Mouse (Mus musculus) layer of hippocampus, adult 2 months (tissue): ENCODE results near the gene Zrsr1. TPM values are rescaled to one million over a fixed set of nuclear protein-coding genes. Genes with fewer than 3 reads are reported as not detected.

Experiments used
- DNase-seq, 2 experiments: peaks; one replicate each; pipeline ENCODE4 v3.0.0; 2022; ENCODE audit warnings: low spot score in 2 of 2
- H3K27ac ChIP-seq: fragments of 200-600 bp; 2 replicates; pipeline ENCODE4 v1.8.1; 2022
- H3K4me3 ChIP-seq: fragments of 200-600 bp; 2 replicates; pipeline ENCODE4 v1.8.1; 2022; ENCODE audit warnings: mild to moderate bottlenecking
- CTCF ChIP-seq: fragments of 200-600 bp; conservative IDR thresholded peaks from 2 replicates; pipeline ENCODE4 v1.8.1; 2022; ENCODE audit warnings: antibody characterized with exemption, mild to moderate bottlenecking, moderate library complexity
- long read RNA-seq, 2 experiments: library from polyadenylated mRNA; stranded (forward); transcript quantifications; one replicate each; pipeline ENCODE4 v2.0.0; 2021; ENCODE audit warnings: borderline mapping rate in 2 of 2
- total RNA-seq, 2 experiments: library from RNA; stranded (reverse); gene quantifications; 2 replicates each; pipeline ENCODE4 v1.2.3; 2021

Gene Zrsr1
- 10 to 100 TPM; 67.3 to 67.9 TPM for total RNA-seq
- long read RNA-seq, experiment 1, full-length matches to known transcripts, result 47 of 47 reads
- long read RNA-seq, experiment 1, partial matches to known transcripts, result 0 of 47 reads
- long read RNA-seq, experiment 1, other reads (novel, unspliced or antisense), result 0 of 47 reads
- long read RNA-seq, experiment 2, full-length matches to known transcripts, result 67 of 67 reads
- long read RNA-seq, experiment 2, partial matches to known transcripts, result 0 of 67 reads
- long read RNA-seq, experiment 2, other reads (novel, unspliced or antisense), result 0 of 67 reads

DNA sequence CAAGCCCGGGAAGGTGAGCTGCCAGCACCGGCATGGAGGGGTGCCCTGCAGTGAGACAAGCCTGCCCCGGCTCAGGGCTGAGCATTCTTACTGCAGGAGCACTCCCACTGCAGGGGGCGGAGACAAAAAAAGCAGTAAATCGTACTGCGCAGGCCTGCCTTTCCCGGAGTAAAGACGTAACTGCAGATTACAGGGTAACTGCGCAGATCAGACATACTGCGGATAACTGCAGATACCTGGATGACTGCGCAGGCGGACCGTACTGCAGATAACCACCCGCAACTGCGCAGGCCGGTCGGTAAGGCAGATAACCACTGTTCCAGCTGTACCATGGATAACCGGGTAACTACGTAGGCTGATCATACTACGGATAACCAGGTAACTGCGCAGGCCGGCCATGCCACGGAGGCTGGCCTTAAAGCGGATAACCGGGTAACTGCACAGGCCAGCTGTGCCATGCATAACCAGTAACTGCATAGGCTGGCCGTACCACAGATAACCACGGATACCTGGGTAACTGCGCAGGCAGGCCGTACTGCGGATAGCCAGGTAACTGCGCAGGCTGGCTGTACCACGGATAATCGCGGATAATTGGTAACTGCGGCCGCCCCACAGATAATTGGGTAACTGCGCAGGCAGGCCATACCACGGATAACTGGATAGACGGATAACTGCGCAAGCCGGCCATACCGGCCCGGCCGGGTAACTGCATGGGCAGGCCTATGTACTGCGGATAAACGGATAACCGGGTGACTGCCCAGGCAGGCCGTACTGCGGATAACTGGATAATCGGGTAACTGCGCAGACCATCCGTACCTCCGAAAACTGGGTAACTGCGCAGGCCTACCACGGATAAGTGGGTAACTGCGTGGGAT is at the start of gene Zrsr1:
Zrsr1 (plus strand) TSS at position 171 of the 875 bp plus-strand sequence.
- Histone ChIP-seq H3K4me3 (peak within 1 kb of the TSS; percentile 75), H3K27ac (peak within 1 kb of the TSS; percentile 95)
- TF ChIP-seq CTCF, result no peak
- DNase-seq, result peak; percentile 63 to 77

DNA sequence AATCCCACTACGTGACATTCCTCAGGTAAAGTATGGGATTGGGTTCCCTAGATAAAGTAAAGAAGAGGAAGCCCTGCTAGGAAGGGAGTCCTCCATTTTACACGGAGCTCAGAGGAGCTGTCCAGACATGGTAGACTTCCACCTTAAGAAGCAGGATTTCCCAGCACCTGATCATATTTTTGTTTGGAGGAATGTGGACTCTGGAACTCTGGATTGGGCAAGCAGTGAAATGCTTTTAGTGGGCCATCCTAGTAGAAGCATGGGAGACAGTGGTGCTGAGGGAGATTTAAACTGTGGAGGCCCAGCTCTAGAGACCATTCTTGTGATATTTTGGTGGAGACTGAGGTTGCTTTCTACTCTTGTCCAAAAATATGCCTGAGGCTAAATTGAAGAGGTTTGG is 49.3 kb upstream of the Zrsr1 start:
- TF ChIP-seq CTCF, result no peak
- DNase-seq, result no peak
- Histone ChIP-seq H3K27ac (no peak overlapping the region), H3K4me3 (no peak overlapping the region)

DNA sequence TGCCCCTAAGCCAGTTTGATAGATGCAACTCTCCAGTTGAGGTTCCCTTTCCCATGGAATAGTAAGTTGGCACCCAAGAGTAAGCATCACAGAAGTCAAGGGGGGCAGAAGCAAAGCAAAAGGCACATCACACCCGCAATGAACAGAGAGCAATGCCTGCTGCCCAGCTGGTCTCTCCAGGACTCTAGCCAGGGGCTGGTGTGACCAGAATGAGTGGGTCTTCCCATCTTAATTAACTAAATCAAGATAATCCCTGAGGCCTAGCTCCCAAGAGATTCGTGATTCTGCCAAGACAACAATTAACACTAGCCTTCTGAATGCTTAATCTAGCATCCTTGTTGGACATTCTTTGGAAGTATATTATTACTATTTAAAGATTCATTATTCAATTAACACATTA is 48.2 kb upstream of the Zrsr1 start:
- Histone ChIP-seq H3K27ac (no peak overlapping the region), H3K4me3 (no peak overlapping the region)
- no peak for TF ChIP-seq CTCF
- DNase-seq, result no peak

DNA sequence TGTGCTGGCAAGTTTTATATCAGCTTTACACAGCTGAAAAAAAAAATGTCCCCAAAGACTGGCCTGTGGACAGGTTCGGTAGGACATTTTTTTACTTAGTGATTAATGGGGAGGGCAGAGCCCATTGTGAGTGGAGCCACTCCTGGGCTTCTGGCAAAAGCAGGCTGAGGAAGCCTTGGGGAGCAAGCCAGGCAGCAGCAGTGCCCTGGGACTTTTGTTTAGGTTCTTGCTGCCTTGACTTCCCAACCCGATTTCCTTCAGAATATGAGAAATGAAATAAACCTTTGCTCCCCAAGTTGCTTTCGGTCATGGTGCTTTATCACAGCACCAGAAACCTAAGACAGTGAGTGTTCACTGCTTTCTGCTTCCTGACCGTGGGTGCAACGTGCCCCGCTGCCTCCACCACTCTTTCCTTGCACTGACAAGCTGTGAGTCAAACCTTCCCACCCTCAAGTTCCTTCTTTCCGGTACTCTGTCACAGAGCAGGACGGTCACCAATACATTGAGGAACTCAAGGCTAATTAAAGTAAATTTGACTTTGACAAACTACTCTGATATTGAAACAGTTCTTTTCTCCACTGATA is 43.1 kb upstream of the Zrsr1 start:
- H3K4me3 ChIP-seq, result no peak overlapping the region
- no peak for TF ChIP-seq CTCF
- no peak for DNase-seq
- H3K27ac ChIP-seq, result no peak overlapping the region

DNA sequence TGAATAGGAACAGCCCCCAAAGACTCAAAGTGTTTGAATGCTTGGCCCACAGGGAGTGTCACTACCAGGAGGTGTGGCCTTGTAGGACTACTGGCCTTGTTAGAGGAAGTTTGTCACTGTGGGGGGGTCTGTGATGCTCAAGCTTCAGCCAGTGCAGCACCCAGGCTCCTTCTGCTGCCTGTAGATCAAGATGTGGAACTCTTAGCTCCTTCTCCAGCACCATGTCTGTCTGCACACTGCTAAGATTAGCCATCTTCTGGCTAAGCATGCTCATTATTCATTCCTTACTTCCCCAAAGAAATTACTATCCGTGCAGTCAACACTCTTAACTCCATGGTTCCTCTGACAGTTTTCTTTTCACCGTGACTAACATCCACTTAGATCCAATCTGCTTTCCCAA is 41.7 kb upstream of the Zrsr1 start:
- Histone ChIP-seq H3K4me3 (no peak overlapping the region), H3K27ac (no peak overlapping the region)
- TF ChIP-seq CTCF, result no peak
- DNase-seq, result no peak

DNA sequence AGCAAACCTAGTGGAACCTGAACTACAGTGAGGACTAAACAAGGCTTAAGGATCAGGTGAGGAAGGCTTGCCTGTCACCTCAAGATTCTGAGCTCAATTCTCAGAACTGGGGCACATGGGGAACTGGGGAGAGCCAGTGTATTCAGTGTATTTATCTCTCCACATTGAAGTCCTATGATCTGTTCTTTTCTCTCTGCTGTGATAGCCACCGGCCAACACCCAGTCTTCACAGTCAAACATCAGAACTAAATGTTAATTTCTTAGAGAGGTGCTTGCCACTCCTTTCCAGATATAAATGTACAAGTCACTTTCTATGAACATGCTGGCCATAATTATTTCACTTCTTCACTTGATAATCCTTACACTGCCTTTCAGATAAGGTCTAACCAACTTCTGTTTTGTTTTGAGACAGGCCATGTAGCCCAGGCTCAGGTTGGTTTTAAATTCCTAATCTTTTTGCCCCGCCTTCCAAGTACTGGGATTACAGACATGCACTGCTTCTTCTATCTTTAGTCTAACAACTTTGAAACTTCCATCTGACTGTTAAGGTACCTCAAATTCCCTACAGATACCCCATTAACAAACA is 40.4 kb upstream of the Zrsr1 start:
- Histone ChIP-seq H3K4me3 (no peak overlapping the region), H3K27ac (no peak overlapping the region)
- TF ChIP-seq CTCF, result no peak
- DNase-seq, result no peak

DNA sequence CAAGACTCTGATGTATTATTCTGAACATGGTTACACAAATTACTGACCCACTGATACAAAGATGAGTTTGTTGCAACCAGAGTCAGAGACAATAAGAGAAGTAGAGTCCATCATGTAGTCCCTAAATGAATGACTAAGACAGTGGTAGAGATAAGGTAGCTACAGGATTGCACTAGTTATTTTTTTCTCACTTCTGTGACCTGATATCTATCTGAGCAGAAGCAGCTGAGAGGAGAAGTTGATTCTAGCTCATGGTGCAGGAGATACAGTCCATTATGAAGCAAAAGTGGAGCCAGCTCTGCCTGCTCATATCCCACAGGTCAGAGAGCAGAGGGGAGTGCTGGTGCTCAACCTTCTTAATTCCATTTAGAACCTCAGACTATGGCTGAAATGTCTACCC is 39.6 kb upstream of the Zrsr1 start:
- H3K27ac ChIP-seq, result no peak overlapping the region
- no peak for DNase-seq
- H3K4me3 ChIP-seq, result no peak overlapping the region
- TF ChIP-seq CTCF, result no peak

DNA sequence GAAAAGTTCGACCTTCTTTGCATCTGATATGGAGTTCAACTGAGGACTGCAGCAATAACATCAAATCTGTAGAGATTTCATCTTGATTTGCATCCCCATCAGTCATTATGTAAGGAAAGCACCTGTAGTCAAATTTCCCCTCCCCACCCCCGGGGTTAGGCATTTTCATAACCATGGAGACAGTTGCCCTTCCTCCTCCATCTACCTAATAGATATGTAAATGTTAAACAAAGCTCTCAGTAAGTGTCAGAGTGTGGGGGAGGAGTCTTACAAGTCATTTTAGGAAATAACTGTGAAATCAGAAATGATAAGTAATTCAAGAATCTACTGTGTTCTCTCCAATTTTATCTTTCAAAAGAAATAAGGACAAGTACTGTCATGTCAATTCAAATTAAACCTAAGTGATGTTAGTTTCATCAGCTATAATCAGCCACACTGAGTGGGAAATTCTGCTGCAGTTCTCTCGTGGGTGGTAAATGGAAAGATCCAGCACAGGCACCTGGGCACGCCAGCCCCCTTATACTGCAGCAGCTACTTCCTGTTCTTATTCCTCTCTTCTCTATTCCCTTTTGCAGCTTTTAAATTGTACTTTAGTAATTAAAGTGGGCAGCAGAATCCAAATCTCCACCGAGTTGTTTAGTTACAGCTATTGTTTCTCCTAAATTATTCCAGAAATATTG is 35.2 kb upstream of the Zrsr1 start:
- H3K4me3 ChIP-seq, result no peak overlapping the region
- peak in 1 of 2 experiments; percentile 16 for DNase-seq
- H3K27ac ChIP-seq, result peak overlapping the region; percentile 43; the same call in 1 of the 2 replicates
- TF ChIP-seq CTCF, result no peak

DNA sequence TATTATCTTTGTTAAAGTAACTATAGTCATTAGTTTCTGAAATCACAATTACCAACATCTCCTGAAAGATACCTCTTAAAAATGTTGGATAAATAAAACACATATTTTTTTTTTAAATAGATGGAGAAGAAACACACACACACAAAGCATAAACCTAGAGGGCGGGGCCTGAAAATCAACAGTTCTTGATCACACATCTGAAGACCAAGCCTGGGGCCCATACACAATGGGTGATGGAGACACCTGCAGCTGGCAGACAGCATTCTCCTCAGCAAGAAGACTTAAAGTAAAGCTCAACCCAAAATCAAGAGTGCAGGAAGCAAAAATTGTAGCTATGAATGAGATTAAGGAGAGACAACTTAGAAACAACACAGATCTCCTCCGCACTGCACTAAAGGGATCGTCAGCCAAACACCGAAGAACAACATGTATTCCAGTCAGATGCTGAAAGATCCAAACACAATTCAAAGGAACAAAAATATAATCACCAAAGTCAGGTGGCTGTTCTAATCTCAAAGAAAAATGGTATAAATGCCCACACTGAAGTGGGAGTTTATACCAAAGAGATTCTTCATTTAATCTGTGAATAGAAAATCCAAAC is 34.0 kb upstream of the Zrsr1 start:
- H3K27ac ChIP-seq, result peak overlapping the region; percentile 3; the same call in 1 of the 2 replicates
- H3K4me3 ChIP-seq, result no peak overlapping the region
- no peak for DNase-seq
- TF ChIP-seq CTCF, result no peak

DNA sequence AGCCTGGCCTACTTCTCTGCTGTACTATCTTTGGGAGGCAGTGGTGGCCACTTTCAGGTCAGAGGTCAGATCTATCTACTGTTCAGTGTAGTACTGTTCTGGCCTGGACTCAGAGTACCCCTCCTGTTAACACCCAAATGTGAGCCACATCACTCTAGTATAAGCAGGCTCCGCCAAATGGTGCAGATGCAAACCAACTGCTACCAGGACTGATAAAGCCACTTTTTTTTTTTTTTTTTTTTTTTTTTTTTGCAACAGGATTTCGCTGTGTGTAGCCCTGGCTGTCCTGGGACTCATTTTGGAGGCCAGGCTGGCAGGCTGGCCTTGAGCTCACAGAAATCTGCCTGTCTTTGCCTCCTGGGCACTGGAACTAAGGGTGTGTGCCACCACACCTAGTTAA is 32.8 kb upstream of the Zrsr1 start:
- TF ChIP-seq CTCF, result no peak
- DNase-seq, result no peak
- Histone ChIP-seq H3K27ac (no peak overlapping the region), H3K4me3 (no peak overlapping the region)

DNA sequence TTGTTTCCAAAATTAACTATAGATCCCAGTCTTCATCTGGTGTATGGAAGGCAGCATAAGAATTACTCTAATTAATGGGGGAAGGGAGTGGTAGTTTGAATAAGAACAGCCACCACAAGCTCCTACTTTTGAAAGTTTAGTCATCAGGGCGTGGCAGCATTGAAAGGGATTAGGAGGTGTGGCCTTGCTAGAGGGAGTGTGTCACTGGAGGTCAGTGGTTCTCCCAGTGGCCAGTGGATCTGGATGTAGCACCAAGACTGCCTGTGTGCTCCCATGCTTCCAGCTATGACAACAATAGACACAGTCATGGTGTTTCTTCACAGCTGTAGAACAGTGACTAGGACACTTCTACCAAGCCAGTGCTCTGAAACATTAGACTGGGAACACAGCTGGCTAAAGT is 22.7 kb upstream of the Zrsr1 start:
- DNase-seq, result no peak
- H3K4me3 ChIP-seq, result no peak overlapping the region
- H3K27ac ChIP-seq, result no peak overlapping the region
- no peak for TF ChIP-seq CTCF

DNA sequence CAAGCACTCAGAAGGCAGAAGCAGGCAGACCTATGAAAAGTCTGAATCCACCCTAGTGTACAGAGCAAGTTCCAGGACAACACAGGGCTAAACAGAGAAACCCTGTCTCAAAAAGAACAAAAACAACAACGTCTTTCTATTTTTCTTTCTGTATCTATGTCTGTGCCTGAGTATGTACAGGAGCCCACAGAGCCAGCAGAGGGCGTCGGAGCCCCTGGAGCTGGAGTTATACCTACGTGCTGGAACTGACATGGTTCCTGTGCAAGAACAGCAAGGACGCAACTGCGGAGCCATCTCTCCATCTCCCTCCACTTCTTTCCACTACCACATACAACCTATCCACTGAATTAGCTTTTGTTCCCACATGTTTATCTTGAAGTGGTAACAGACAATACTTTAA is 21.7 kb upstream of the Zrsr1 start:
- DNase-seq, result no peak
- TF ChIP-seq CTCF, result peak; percentile 41
- no peak overlapping the region for H3K4me3 ChIP-seq
- H3K27ac ChIP-seq, result no peak overlapping the region
